Mouse (Mus musculus) bone marrow, adult 2 months (tissue): ENCODE measurements around the gene Slc22a15.

Source experiments
- CTCF ChIP-seq: fragments of 200-500 bp; IDR thresholded peaks from 2 replicates; pipeline ENCODE4 v1.5.1; 2011; ENCODE audit warnings: low read length, control low read depth; ENCODE audit not compliant: control insufficient read depth, insufficient read depth
- POLR2A ChIP-seq: fragments of 200-500 bp; IDR thresholded peaks from 2 replicates; pipeline ENCODE4 v1.6.1; 2011; ENCODE audit warnings: low read depth, mild to moderate bottlenecking, control low read depth, low read length, borderline replicate concordance; ENCODE audit not compliant: control insufficient read depth

DNA sequence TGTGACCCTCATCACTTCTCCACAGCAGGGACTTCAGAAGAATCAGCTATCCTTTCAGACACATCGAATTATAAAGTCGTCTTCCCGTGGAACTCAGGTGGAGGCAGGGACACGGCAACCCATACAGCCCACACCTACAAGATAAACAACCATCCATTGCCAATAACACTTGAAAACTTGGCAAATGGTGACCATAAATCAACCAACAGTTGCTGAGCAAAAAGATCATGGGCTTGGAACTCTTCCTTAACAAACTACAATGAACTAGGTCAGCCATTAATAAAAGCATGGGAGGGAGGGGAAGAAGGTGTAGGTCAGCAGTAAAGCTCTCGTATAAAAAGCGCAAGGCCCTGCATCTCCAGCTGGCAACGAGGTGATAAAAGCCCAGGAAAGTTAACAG lies 1.9 kb downstream of the Slc22a15 start:
- TF ChIP-seq CTCF (no peak), POLR2A (no peak)
